Mouse (Mus musculus): ENCODE measurements around the gene Traf3ip1. TPM values are rescaled to one million over a fixed set of nuclear protein-coding genes. Genes with fewer than 3 reads are reported as not detected.

Traf3ip1 gene
- total RNA-seq, 2 experiments from 2014 or later, result 3.0 to 4.1 TPM

Other genes starting within 250 kb of the Traf3ip1 start
- gene Ube2f, start 244.3 kb upstream of the Traf3ip1 start, total RNA-seq (2021), result 10 to 100 TPM; 50.7 to 53.9 TPM
- 1 to 10 TPM; 8.1 TPM for gene Scly, start 196.3 kb upstream of the Traf3ip1 start, total RNA-seq (2021)
- under 1 TPM in 1 of 2 experiments, not detected in 1; 0.12 TPM for gene Espnl, start 172.6 kb upstream of the Traf3ip1 start, total RNA-seq (2021)
- gene Klhl30, start 143.6 kb upstream of the Traf3ip1 start, total RNA-seq (2021), result 10 to 100 TPM; 72.6 to 80.4 TPM
- 1 to 10 TPM; 1.2 to 1.6 TPM for gene Erfe, start 128.2 kb upstream of the Traf3ip1 start, total RNA-seq (2021)
- 10 to 100 TPM; 35.4 to 40.1 TPM for gene Ilkap, start 95.8 kb upstream of the Traf3ip1 start, total RNA-seq (2021)
- gene Hes6, start 80.6 kb upstream of the Traf3ip1 start, total RNA-seq (2021), result 1 to 10 TPM; 6.0 to 6.4 TPM
- 1 to 10 TPM; 2.3 to 3.0 TPM for gene Per2, start 35.3 kb upstream of the Traf3ip1 start, total RNA-seq (2021)
- gene Asb1, start 45.9 kb downstream of the Traf3ip1 start, total RNA-seq (2021), result 10 to 100 TPM; 14.8 to 16.2 TPM